Mouse (Mus musculus) Patski (cell line): ENCODE results near the gene Fbxl20. TPM values are rescaled to one million over a fixed set of nuclear protein-coding genes. Genes with fewer than 3 reads are reported as not detected.

Experiments
- ATAC-seq: fragments of 100-300 bp; one replicate; pipeline ENCODE4 v1.8.0; 2021
- CTCF ChIA-PET: fragments of 350-600 bp; sonication (Branson Sonifier 250); formaldehyde crosslinking; loops from one replicate; lab custom pipeline; 2022; ENCODE audit warnings: inconsistent platforms; lab: Charles Lee
- POLR2A ChIA-PET: fragments of 350-600 bp; sonication (Branson Sonifier 250); formaldehyde crosslinking; loops from one replicate; lab custom pipeline; 2022; ENCODE audit warnings: antibody characterized with exemption, inconsistent platforms; lab: Charles Lee
- DNase-seq: peaks from one replicate; pipeline ENCODE4 v3.0.0-alpha.2; 2011; ENCODE audit warnings: low read depth, low spot score
- H3K27me3 ChIP-seq: fragments of 371-371 bp; one replicate; pipeline ENCODE4 v1.5.1; 2021
- CTCF ChIP-seq: fragments of 100-300 bp; IDR thresholded peaks from one replicate; pipeline ENCODE4 v1.5.1; 2021
- in situ Hi-C: fragments of 300-500 bp; cut with MboI; formaldehyde crosslinking; loops from 3 replicates; pipeline ENCODE4 v1.11.1; 2018; ENCODE audit warnings: low pct_unique_long_range_greater_than_20kb, mixed read lengths
- polyA plus RNA-seq: library from polyadenylated mRNA; unstranded; gene quantifications from one replicate; pipeline ENCODE4 v1.2.3, GENCODE M21; 2021

Gene Fbxl20
- polyA plus RNA-seq, 1 experiment from 2014 or later = 21.8 TPM

DNA sequence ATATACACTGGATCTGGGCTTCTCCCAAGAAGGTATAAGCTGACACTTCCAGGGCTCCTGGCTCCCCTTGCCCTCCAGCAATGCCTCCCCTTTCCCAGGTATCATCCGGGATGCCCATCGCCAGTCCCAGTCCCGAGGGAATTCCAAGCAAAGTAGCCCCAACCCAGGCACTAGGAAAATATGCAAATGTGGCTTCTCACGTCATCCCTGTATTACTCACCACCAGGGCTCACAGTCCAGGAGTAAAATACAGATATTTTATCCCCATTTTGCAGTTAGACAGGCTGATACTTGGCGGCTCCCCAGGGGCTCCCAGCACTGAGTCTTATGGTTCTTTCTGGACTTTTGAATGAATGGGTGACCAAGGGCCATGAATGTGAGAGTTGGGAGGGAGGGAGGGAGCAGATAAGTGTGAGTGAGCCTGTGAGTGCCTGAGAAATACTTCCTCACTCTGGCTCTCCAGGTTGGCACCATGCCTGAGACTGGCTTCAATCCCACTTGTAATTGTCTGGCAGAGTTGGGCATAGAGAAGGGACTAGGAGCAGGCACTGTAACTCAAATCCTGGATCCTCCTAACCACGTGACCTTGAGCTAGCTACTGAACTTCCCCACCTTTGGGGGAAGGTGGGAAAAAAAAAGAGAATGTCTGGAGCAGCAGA, 88.2 kb downstream of the Fbxl20 start:
- in situ Hi-C loops = no loop called here
- POLR2A ChIA-PET = no interaction called here
- peak; percentile 24 for DNase-seq
- ATAC-seq = no peak
- no peak for TF ChIP-seq CTCF
- CTCF ChIA-PET = interaction anchor here (2.8 kb wide), 1 partner anchor 14 kb away, joined by 10 read pairs; no protein-coding TSS in a partner anchor
- H3K27me3 ChIP-seq = no peaks in the 10 kb centered on the region

DNA sequence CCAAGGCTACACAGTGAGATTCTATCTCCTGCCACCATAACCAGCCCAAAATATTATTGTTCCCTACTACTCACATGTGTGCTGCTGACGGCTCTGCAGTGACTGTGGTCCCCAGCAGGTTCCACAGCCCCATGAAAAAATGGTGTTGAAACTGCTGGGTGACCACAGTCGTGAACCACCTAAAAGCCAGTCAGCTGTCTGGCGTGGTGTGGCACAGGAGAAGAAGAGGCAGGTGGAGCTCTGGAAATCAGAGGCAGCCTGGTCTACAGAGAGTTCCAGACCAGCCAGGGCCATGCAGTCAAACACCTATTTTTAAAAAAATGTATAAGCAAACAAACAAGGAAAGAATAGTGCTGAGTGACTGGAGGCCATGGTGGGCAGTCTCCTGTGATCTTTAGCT, 88.8 kb downstream of the Fbxl20 start:
- TF ChIP-seq CTCF = no peak
- in situ Hi-C loops = no loop called here
- ChIA-PET POLR2A (no interaction called here), CTCF (interaction anchor here (2.8 kb wide), 1 partner anchor 14 kb away, joined by 10 read pairs; no protein-coding TSS in a partner anchor)
- ATAC-seq = no peak
- H3K27me3 ChIP-seq = no peaks in the 10 kb centered on the region
- no peak for DNase-seq

DNA sequence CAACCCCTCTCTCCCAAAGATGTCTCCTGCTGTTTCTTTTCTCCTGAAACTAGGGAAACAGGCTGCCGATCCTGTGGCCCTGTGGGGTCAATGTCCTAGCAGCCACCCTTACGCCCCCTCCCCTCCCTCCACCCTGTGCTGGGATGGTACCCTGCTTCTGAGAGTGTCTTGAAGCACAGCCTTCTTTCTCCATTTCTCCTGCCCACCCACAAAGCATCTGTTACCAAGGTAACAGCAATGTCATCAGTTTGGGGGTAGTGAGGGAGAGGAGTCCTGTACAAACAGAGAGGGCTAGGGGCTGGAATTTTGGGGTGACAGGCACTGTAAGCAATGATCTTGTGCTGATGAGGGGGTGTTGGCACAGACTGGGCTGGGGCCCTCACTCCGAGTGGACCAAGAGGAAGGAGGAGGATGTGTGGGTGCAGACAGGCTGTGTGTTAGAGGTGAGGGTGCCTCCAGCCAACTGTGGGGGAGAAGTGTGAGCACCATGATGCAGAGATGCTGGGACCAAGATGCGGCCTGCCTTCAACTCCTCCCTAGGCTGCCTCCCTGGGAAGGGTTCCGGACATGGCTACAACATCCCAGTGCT, 90.0 kb downstream of the Fbxl20 start:
- in situ Hi-C loops = no loop called here
- ChIA-PET CTCF (interaction anchor here (2.8 kb wide), 1 partner anchor 16 kb away, joined by 10 read pairs; no protein-coding TSS in a partner anchor), POLR2A (no interaction called here)

DNA sequence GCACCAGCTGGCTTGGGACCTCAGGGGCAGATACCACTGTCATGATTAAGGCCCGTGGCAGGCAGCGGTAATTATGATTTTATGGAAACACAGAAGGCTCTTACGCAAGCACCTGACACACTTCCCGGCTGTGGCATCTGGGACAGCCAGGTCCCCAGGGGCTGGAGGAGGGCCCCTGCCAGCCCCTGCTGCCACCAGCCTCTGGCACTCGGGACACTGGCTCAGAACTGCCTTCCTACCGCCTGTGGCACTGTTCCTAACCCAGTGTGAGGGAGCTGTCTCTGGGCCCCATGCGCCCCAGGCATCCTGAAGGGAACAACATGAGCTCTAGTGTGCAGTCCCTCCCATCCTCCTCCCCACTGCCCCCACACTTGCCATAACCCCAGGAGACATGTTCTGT, 90.5 kb downstream of the Fbxl20 start:
- ChIA-PET CTCF (no interaction called here), POLR2A (no interaction called here)
- ATAC-seq (no peak), DNase-seq (no peak)
- in situ Hi-C loops = no loop called here
- no peaks in the 10 kb centered on the region for H3K27me3 ChIP-seq
- TF ChIP-seq CTCF = no peak

More for the DNA sequence above, 90.0 kb downstream of the Fbxl20 start:
- DNase-seq = no peak
- H3K27me3 ChIP-seq = no peaks in the 10 kb centered on the region
- ATAC-seq = no peak
- TF ChIP-seq CTCF = no peak

DNA sequence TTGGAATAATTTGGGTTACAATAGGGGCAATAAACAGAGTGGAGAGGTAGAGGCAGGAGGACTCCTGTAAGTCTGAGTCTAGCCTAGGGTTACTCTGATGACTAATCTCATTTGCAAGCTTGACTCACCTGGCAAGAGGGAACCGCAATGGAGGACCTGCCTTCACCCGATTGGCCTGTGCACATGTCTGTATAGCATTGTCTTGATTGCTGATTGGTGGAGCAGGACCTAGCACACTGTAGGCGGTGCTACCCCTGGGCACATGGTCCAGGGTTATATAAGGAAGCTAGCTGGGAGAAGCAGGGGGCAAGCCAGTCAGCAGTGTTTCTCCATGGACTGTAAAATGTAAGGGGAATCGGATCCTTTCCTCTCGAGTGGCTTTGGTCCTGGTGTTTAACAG, 92.2 kb downstream of the Fbxl20 start:
- no peak for DNase-seq
- ChIA-PET POLR2A (interaction anchor here (0.8 kb wide), 1 partner anchor 58 kb away, joined by 3 read pairs; no protein-coding TSS in a partner anchor), CTCF (interaction anchor here (1.4 kb wide), 1 partner anchor 18 kb away, joined by 4 read pairs; no protein-coding TSS in a partner anchor)
- peaks cover 6% of the 10 kb centered on the region for H3K27me3 ChIP-seq
- no peak for ATAC-seq
- in situ Hi-C loops = no loop called here
- no peak for TF ChIP-seq CTCF

DNA sequence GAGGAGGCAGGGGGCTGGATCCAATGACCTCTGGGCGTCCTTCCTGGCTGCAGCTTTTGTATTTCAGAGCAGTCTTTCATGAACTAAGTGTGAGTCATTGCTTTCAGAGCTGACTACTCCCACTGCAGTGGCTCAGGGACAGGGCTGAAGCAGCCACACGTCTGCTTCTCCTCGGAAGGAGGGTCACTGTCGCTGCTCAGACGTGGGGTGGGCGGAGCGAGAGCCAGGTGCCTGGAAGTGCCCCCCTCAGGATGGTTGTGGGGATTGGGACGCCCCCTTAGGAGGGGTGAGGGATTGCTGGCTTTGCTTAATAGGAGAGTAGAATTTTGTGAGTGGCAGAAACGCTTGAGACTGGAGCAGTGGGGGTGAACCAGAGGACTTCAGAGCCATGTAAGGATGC, 92.7 kb downstream of the Fbxl20 start:
- ATAC-seq (peak; percentile 58), DNase-seq (no peak)
- ChIA-PET POLR2A (interaction anchor here (0.8 kb wide), 1 partner anchor 58 kb away, joined by 3 read pairs; no protein-coding TSS in a partner anchor), CTCF (no interaction called here)
- in situ Hi-C loops = no loop called here
- no peak for TF ChIP-seq CTCF
- peaks cover 11% of the 10 kb centered on the region for H3K27me3 ChIP-seq

DNA sequence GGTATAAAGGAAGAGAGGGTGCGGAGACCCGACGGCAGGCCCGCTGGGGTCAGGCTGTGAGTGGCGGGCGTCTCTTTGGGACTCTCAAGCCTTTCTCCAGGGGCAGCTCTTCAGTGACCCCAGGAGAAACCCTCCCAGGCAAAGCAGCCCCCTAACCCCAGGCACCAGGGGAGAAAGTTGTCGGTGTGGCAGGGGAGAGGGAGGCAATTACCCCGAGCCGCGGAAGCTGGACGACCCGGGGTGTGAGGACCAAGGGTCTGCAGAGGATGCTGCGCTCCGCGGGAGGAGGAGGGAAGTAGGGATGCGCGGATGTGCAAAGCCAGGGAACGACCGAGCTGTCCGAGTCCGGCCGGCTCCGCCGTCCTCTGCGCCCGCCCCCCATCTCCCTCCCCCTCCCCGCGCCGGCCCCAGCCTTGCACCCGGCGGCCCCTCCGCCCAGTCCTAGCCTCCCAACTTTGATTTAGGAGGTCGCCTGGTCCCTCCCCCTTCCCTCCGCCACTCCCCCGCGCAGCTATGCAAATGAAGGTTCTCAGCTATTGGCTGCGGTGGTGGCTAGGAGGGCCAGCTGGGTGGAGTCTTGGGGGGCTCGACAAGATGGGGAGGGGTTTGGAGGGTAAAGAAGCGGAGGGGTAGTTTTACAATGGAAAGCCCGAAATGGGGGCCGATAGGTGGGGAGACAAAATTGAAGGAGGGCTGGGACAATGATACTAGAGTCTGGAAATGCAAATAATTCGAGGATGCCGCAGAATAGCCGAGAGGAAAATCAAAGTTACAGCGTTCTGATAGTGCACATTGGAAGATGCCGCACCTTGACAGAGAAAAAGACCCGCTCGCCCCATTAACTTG, 97.0 kb downstream of the Fbxl20 start, which contains the start of gene Stac2:
Gene Stac2 (minus strand): TSS at position 474 of the 846 bp plus-strand sequence.
- H3K27me3 ChIP-seq = peaks cover 24% of the 10 kb centered on the region
- no peak for TF ChIP-seq CTCF
- ATAC-seq = no peak

DNA sequence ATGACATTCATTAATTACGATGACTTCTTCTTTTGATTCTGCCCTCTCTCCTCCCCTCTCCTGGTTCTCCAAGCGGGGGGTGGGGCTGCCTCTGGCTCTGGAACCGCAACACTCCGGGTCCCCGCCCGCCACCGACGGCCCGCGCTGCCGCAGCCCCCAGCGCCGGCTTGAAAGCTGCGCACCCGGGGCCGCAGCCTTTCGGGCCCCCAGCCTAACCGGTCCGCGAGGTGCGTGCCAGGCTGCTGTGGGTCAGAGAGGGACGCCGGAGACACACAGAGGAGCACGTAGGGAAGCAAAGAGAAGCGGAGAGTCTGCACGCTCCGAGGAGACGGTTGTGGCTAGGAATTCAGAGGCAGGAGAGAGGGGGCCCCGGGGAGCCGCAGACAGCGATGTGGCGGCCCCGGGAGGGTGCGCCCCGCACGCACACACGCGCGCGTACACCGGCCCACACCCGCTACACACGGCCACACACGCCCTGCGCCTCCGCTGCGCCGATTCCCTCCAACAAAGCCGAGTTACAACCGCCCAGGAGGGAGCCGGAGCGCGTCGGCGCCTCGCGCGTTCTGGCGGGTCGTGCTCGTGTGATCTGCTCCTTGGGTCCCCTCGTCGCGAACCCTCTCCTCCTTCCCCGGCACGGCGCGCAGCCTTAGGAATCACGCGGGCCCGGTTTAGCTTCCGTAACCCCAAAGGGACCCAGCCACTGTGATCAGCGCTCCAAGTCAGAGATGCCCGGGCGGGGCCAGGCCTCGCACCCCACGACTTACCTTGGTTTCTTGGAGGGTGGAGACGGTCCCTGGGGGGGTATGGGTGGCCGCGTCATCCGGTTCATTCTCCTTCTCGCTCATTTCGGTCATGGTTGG, 97.8 kb downstream of the Fbxl20 start:
- no peak for DNase-seq
- ChIA-PET CTCF (no interaction called here), POLR2A (no interaction called here)
- peaks cover 24% of the 10 kb centered on the region for H3K27me3 ChIP-seq
- TF ChIP-seq CTCF = no peak
- in situ Hi-C loops = no loop called here
- no peak for ATAC-seq

More for the DNA sequence above, 97.0 kb downstream of the Fbxl20 start, which contains the start of gene Stac2:
- POLR2A ChIA-PET = no interaction called here
- no peak for DNase-seq
- CTCF ChIA-PET = no interaction called here
- in situ Hi-C loops = no loop called here

DNA sequence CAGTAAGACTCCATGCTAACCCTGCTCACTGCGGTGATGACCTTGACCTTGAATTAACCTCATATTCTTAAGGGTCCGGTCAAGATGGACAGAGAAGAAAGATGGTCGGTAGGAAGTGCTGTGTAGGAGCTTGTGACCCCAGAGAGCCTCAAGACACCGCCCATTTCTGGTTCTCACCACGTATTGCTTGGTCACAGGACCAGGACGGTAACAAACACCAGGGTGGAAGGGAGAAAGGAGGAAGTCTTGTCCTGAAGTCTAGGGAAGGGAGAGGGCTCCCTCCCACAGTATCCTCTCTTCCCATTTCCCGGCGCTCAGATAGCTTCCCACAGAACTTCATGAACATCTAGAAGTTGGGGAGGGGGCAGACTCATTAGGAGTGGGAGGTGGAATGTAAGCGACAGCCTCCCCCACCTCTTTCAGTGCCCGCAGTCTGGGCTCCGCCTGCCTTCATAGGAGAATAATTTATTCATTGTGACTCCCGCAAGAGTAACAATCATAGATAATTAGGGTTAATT, 98.5 kb downstream of the Fbxl20 start:
- ATAC-seq (no peak), DNase-seq (no peak)
- POLR2A ChIA-PET = no interaction called here
- H3K27me3 ChIP-seq = peaks cover 24% of the 10 kb centered on the region
- CTCF ChIA-PET = no interaction called here
- in situ Hi-C loops = no loop called here
- no peak for TF ChIP-seq CTCF

DNA sequence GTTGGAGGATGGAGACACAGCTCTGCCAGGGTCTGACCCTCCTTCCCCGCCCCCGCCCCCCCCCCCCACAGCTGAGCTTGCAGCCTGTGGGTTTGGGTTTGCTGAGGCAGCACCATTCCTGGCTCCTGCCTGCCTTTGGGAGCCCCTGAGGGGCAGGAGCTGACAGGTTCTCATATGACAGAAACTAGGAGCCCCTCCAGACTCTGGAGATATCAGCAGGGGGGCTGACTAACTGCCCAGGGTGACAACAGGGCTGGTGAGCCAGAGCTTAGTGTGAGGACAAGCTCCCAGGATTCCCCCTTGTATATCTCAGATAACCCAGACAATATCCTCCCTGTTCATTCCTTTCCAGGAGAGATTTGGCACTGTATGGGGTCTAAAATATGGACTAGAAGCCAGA, 99.3 kb downstream of the Fbxl20 start:
- no peak for ATAC-seq
- no peak for TF ChIP-seq CTCF
- in situ Hi-C loops = no loop called here
- CTCF ChIA-PET = no interaction called here
- DNase-seq = no peak
- H3K27me3 ChIP-seq = peaks cover 24% of the 10 kb centered on the region
- POLR2A ChIA-PET = no interaction called here
